Mouse (Mus musculus) mouse trophoblast stem cell (cell line): ENCODE data around the gene Rrp12.
"Not testable (repeated sequence)": the region's sequence is repeated elsewhere in the genome, so short reads cannot be mapped to it uniquely, and the experiment has no call there.

Experiments used
- in situ Hi-C, 2 experiments: fragments of 300-500 bp; cut with MseI, MboI; formaldehyde crosslinking; loops; 2 replicates in 1 of 2; 3 replicates in 1 of 2; pipeline ENCODE4 v1.15.1; 2025

Gene Rrp12

GRCm38 (mm10) chr19:41895460-41896318, at the start of gene Rrp12:
TSS of gene Rrp12 (minus strand) at chr19:41896173.
- in situ Hi-C loops, result no loop called here

- in situ Hi-C loops, result no loop called here
Measured at GRCm38 (mm10) chr19:41943841-41944240, 47.9 kb upstream of the Rrp12 start.

DNA sequence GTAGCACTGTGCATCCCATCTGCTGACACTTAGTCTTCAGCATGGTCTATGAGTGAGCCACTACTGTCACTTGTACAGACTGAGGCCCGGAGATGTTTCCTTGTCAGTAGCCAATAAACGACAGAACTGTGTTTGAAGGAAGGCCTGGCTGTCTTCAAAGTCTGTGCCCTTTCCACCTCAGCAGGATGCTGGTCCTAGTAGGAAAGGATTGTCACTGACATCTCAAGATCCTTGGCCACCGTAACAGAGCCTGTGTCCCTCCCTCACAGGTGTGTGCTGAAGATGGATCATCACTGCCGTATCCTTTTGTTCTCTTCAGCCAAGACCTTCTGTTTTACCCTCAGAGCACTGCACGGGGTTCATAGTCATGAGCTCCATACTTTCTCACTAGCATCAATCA, 42.6 kb upstream of the Rrp12 start:
- in situ Hi-C loops, result no loop called here

- in situ Hi-C loops, result no loop called here
Measured at GRCm38 (mm10) chr19:41935921-41936320, 39.9 kb upstream of the Rrp12 start.

- in situ Hi-C loops, result no loop called here
Measured at GRCm38 (mm10) chr19:41934124-41934523, 38.2 kb upstream of the Rrp12 start.

- in situ Hi-C loops, result no loop called here
Measured at GRCm38 (mm10) chr19:41933179-41934086, 37.5 kb upstream of the Rrp12 start, which contains the start of the genes Exosc1 and Zdhhc16. TSS of gene Exosc1 (minus strand) at chr19:41933423. TSS of gene Zdhhc16 (plus strand) at chr19:41933480.

DNA sequence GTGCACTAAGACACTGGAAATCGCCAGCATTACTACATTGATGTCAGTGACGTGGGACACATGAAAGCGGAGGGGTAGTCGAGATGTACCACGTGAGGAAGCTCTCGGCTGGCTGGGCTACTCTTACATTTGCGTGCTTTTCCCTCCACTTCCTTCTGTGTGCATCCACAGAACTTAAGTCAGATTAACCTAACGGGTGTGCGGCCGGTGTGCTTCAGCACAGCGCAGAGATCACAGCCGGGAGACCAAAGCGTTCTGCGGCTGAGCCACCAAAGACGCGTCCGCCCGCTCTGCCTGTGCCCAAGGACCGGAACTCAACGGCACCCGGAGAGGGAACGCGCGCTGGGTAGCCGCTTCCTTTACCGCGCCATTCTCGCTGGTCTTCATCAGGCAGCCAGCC, 36.7 kb upstream of the Rrp12 start:
- in situ Hi-C loops, result no loop called here

DNA sequence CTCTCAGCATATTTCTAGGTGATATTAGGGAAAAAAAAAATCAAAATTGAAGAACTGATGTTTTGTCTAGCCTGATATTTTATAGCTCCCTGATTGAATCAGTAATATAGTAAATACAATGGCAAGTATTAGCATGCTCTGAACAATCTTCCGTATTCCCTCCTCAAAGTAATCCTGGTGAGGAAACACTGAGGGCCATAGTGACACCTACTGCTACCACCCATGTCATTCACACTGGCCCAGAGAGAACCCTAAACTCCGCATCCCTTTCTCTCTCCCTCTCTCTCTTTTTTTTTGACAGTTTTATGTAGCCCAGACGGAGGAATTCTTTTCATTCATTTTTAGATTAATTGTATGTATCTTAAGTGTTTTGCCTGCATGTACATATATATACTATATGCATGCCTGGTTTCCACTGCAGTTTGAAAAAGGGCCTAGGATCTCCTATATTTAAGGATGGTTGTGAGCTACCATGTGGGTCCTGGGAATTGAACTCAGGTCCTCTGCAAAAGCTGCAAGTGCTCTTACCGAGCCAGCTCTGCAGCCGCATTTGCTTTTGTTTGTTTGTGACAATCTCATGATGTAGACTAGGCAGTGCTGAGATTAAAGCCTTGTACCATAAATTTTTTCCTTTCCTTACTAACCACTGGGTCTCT, 24.6 kb upstream of the Rrp12 start:
- in situ Hi-C loops, result no loop called here

GRCm38 (mm10) chr19:41919471-41919870, 23.5 kb upstream of the Rrp12 start:
- in situ Hi-C loops, result no loop called here

DNA sequence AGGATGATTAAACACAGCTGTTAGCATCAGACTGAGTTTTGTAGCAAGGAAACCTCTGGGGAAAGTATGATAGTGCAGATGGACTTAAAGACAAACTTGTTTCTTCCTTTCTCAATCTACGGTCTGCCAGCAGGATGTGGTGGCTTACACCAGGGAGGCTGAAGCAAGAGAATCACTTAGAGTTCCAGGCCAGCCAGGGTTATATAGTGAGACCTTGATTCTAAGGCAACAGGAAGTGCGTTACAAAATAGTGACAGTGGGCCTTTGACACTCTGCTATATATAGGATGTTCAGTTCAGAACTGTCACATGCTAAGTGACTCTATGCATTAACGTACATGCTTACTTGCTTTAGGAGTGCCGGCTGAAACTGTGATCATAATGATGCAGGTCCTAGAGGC, 20.9 kb upstream of the Rrp12 start:
- in situ Hi-C loops, result no loop called here

- in situ Hi-C loops, result no loop called here
Measured at GRCm38 (mm10) chr19:41915294-41915693, 19.3 kb upstream of the Rrp12 start.

GRCm38 (mm10) chr19:41914592-41914882, 18.6 kb upstream of the Rrp12 start:
- in situ Hi-C loops, result not testable (repeated sequence)

GRCm38 (mm10) chr19:41913774-41914591, 18.0 kb upstream of the Rrp12 start:
- in situ Hi-C loops, result no loop called here

GRCm38 (mm10) chr19:41912121-41913080, 16.4 kb upstream of the Rrp12 start:
- in situ Hi-C loops, result no loop called here

DNA sequence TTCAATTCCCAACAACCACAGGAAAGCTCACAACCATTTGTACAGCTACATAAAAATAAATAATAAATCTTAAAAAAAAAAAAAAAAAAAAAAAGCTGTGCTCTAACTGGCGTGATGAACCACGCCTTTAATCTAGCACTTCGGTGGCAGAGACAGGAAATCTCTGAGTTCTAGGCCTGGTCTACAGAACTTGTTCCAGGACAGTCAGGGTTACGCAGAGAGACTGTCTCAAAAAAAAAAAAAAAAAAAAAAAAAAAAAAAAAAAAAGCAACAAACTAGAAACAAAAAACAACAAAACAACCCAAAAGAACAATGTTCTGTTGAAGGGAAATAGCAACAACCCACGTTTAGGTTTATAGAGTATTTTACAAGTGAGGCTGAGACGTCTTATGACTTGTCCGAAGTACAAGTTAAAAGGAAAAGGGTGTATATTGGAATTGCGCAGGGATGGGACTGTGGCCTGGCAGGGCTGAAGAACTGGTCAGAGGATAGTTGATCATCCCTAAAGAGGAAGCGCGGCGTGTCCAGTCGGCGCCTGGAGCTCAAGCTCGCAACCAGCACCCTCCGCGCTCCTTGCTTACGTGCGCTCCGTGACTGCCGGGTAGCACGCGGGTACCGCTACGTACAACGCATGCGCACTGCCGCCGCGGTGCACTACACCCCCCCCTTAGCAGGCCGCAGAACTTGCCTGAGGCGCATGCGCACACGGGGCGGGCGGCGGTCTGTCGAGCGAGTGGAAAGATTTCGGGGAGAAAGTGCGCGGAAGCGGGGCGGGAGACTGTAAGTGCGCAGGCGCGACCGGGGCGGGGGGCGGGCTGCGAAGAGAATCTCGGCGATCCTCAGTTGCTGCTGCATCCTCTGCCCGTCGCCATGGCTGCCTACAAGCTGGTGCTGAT, 15.5 kb upstream of the Rrp12 start, which contains the start of gene Pgam1:
TSS of gene Pgam1 (plus strand) at position 746 of the 896 bp plus-strand sequence.
- in situ Hi-C loops, result no loop called here

DNA sequence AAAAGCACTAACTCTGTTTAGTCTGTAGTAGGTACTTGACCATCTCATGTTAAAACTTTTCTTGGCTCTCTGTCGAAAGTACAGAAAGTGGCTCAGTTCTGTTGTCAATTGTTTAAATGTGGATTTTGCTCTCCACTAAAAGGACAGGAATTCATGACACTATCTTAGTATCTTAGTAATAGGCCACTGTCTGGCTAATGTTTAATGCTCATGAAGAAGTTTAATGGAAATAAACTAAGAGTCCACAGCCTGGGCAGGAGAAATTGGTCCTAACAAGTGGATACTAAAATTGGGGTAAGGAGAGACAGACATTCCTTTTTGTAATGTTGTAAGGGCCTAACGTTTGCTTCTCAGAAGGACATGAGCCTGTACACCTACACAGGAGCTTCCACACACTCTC, 14.4 kb upstream of the Rrp12 start:
- in situ Hi-C loops, result no loop called here

- in situ Hi-C loops, result no loop called here
Measured at GRCm38 (mm10) chr19:41908736-41909135, 12.8 kb upstream of the Rrp12 start.

DNA sequence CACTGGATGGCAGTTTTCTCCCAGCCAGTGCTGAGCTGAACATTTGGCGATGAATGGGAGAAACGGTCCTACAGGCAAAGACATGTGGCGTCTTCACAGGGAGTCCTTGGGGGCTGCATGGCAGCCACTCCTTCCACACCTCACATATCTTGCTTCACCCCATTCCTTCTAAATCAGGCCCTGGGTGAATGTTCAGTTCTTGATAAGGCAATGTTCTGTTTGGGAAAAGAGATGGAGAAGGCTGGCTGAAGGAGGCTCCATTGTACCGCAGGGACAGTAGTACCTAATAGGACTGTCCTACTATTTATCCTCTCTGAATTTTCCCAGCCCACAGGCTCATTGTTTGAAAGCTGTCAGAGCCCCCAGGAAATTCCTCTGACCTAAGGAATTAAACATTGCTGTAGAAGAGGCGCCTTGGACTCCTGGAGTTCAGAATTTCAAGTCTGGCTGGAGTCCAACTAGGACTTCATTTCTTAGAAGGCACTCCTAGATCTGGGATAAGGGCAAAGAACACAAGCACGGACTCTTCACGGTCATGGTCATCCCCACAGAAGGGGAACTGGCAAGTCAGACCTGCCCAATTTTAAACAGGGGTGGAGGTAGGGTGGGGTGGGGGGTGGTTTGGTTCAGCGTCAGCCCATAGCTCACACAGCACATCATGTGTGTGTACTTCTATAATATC, 11.2 kb upstream of the Rrp12 start:
- in situ Hi-C loops, result no loop called here
